Mouse (Mus musculus): ENCODE data around the gene Syt17. TPM values are rescaled to one million over a fixed set of nuclear protein-coding genes. Genes with fewer than 3 reads are reported as not detected.

Syt17 gene
- polyA plus RNA-seq, 1 experiment from 2014 or later, result 21.9 TPM

DNA sequence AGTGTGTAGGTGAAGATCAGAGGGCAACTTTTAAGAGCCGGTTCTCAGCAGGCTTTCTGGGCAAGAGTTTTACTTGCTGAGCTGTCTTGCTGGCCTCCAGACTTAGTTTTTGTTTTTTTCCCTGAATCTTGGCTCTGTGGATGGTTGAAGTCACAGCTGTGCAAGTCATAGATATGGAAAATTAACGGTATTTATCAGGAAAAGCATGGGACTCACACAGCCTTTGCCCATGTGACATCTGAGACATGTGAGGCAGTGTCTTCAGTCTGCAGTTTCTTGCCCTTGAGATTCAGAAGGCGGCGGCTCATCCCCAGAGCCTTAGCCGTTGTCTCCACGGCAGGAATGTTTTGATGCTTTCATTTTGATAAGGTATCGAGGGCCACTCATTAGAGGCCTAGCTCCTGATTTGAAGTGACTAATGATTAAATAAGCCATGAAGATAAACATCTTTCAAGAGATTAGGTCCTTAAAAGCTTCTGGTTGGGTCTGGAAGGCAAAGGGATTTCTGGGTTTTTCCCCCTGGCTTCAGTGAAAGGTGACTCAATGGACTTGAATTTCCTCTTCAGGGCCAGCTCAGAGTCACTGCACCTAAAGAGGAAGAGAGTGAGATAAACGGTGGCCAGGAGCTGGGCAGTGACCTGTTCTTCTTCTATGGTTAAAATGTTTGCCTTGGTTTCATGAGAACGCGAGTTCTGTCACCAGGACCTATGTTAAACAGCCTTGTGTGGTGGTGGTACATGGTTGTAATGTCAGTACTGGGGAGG lies 33.2 kb upstream of the Syt17 start:
- Histone ChIP-seq H3K9me3 (no peaks in the 10 kb centered on the region), H3K27me3 (no peaks in the 10 kb centered on the region), H3K4me1 (replicated peaks) (no peaks in the 10 kb centered on the region), H3K27ac (replicated peaks) (no peak overlapping the region), H3K9ac (no peak overlapping the region), H3K36me3 (no peaks in the 10 kb centered on the region), H3K4me2 (no peak overlapping the region), H3K4me3 (no peak overlapping the region)
- 89% methylated on average over 10 of the region's 10 CpGs for WGBS
- no peak for ATAC-seq (ENCODE audit: low FRiP score, low read depth)

GRCm38 (mm10) chr7:118480160-118480709 lies 32.2 kb upstream of the Syt17 start:
- no peaks in the 10 kb centered on the region for H3K9me3 ChIP-seq
- no peaks in the 10 kb centered on the region for H3K27me3 ChIP-seq
- WGBS, result 92% methylated on average over 9 of the region's 9 CpGs
- no peaks in the 10 kb centered on the region for H3K4me1 ChIP-seq (replicated peaks)
- H3K36me3 ChIP-seq, result no peaks in the 10 kb centered on the region
- no peak overlapping the region for H3K4me2 ChIP-seq
- no peak overlapping the region for H3K4me3 ChIP-seq
- no peak overlapping the region for H3K27ac ChIP-seq (replicated peaks)
- no peak overlapping the region for H3K9ac ChIP-seq
- no peak for ATAC-seq (ENCODE audit: low FRiP score, low read depth)

GRCm38 (mm10) chr7:118478835-118479312 lies 30.9 kb upstream of the Syt17 start:
- no peak overlapping the region for H3K9ac ChIP-seq
- no peaks in the 10 kb centered on the region for H3K27me3 ChIP-seq
- no peak for ATAC-seq (ENCODE audit: low FRiP score, low read depth)
- no peak overlapping the region for H3K4me3 ChIP-seq
- no peak overlapping the region for H3K4me2 ChIP-seq
- no peaks in the 10 kb centered on the region for H3K9me3 ChIP-seq
- no peak overlapping the region for H3K27ac ChIP-seq (replicated peaks)
- no peaks in the 10 kb centered on the region for H3K4me1 ChIP-seq (replicated peaks)
- H3K36me3 ChIP-seq, result no peaks in the 10 kb centered on the region
- 59% methylated on average over 3 of the region's 3 CpGs for WGBS

DNA sequence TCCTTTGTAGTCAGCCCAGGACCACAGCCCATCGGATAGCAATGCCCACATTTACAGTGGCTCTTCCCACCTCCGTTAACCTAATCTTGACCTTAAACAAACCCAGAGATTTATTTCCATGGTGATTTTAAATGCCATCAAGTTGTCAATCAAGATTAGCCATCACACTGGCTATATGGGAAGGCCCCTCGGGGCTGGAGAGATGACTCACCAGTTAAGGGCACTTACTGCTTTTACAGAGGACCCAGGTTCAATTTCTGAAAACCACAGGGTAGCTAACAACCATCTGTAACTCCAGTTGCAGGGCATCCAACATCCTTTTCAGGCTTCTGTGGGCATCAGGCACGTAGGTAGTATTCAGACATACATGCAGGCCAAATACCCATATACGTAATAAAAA lies 28.4 kb upstream of the Syt17 start:
- Histone ChIP-seq H3K27me3 (no peaks in the 10 kb centered on the region), H3K9me3 (no peaks in the 10 kb centered on the region), H3K36me3 (no peaks in the 10 kb centered on the region), H3K27ac (replicated peaks) (no peak overlapping the region), H3K4me3 (no peak overlapping the region), H3K4me2 (no peak overlapping the region), H3K9ac (no peak overlapping the region), H3K4me1 (replicated peaks) (no peaks in the 10 kb centered on the region)
- no peak for ATAC-seq (ENCODE audit: low FRiP score, low read depth)
- 80% methylated on average over 5 of the region's 5 CpGs for WGBS

GRCm38 (mm10) chr7:118475008-118475705 lies 27.1 kb upstream of the Syt17 start:
- Histone ChIP-seq H3K9me3 (no peaks in the 10 kb centered on the region), H3K4me3 (no peak overlapping the region), H3K4me2 (no peak overlapping the region), H3K27ac (replicated peaks) (no peak overlapping the region), H3K4me1 (replicated peaks) (no peaks in the 10 kb centered on the region), H3K9ac (no peak overlapping the region), H3K36me3 (no peaks in the 10 kb centered on the region), H3K27me3 (no peaks in the 10 kb centered on the region)
- ATAC-seq (ENCODE audit: low FRiP score, low read depth), result no peak
- 85% methylated on average over 7 of the region's 7 CpGs for WGBS

DNA sequence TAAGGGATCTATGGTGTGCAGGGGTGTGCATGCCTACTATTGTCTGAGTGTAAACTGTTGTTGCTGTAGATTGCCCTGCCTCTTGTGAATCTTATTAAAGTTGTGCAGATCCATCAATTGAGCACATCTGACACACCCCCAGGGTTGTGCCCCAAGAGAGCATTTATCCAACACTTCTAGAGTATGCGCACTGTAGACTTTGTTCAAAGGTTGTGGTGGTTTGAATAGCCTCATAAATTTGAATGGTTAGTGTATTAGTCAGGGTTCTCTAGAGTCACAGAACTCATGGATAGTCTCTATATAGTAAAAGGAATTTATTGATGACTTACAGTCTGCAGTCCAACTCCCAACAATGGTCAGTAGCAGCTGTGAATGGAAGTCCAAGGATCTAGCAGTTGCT lies 24.9 kb upstream of the Syt17 start:
- no peak overlapping the region for H3K9ac ChIP-seq
- ATAC-seq (ENCODE audit: low FRiP score, low read depth), result no peak
- H3K4me3 ChIP-seq, result no peak overlapping the region
- no peaks in the 10 kb centered on the region for H3K4me1 ChIP-seq (replicated peaks)
- H3K27ac ChIP-seq (replicated peaks), result no peak overlapping the region
- H3K27me3 ChIP-seq, result no peaks in the 10 kb centered on the region
- H3K9me3 ChIP-seq, result no peaks in the 10 kb centered on the region
- 72% methylated on average over 1 of the region's 1 CpGs for WGBS
- no peak overlapping the region for H3K4me2 ChIP-seq
- no peaks in the 10 kb centered on the region for H3K36me3 ChIP-seq

- ATAC-seq (ENCODE audit: low FRiP score, low read depth), result no peak
- Histone ChIP-seq H3K36me3 (no peaks in the 10 kb centered on the region), H3K27me3 (no peaks in the 10 kb centered on the region), H3K4me2 (no peak overlapping the region), H3K9me3 (no peaks in the 10 kb centered on the region), H3K4me1 (replicated peaks) (0 out of 2 replicates have a peak, but pooled peaks cover 2% of the 10 kb centered on the region), H3K9ac (no peak overlapping the region), H3K27ac (replicated peaks) (no peak overlapping the region), H3K4me3 (no peak overlapping the region)
- WGBS, result 83% methylated on average over 3 of the region's 3 CpGs
Observed at GRCm38 (mm10) chr7:118468060-118468459, 20.0 kb upstream of the Syt17 start.

- Histone ChIP-seq H3K4me1 (replicated peaks) (peaks cover 14% of the 10 kb centered on the region; the same call in 1 of the 2 replicates), H3K27ac (replicated peaks) (no peak overlapping the region), H3K27me3 (no peaks in the 10 kb centered on the region), H3K4me3 (no peak overlapping the region), H3K9me3 (no peaks in the 10 kb centered on the region), H3K9ac (no peak overlapping the region), H3K36me3 (no peaks in the 10 kb centered on the region), H3K4me2 (no peak overlapping the region)
- no peak for ATAC-seq (ENCODE audit: low FRiP score, low read depth)
- 61% methylated on average over 4 of the region's 4 CpGs for WGBS
Observed at GRCm38 (mm10) chr7:118464432-118464831, 16.4 kb upstream of the Syt17 start.

GRCm38 (mm10) chr7:118462818-118463762 lies 15.1 kb upstream of the Syt17 start:
- WGBS, result 24% methylated on average over 11 of the region's 11 CpGs
- 0 out of 2 replicates have a peak, but pooled peaks have one; percentile 42 for ATAC-seq (ENCODE audit: low FRiP score, low read depth)
- no peaks in the 10 kb centered on the region for H3K36me3 ChIP-seq
- no peaks in the 10 kb centered on the region for H3K27me3 ChIP-seq
- no peaks in the 10 kb centered on the region for H3K9me3 ChIP-seq
- H3K4me2 ChIP-seq, result no peak overlapping the region
- no peak overlapping the region for H3K27ac ChIP-seq (replicated peaks)
- no peak overlapping the region for H3K9ac ChIP-seq
- peaks cover 14% of the 10 kb centered on the region; the same call in 1 of the 2 replicates for H3K4me1 ChIP-seq (replicated peaks)
- no peak overlapping the region for H3K4me3 ChIP-seq

DNA sequence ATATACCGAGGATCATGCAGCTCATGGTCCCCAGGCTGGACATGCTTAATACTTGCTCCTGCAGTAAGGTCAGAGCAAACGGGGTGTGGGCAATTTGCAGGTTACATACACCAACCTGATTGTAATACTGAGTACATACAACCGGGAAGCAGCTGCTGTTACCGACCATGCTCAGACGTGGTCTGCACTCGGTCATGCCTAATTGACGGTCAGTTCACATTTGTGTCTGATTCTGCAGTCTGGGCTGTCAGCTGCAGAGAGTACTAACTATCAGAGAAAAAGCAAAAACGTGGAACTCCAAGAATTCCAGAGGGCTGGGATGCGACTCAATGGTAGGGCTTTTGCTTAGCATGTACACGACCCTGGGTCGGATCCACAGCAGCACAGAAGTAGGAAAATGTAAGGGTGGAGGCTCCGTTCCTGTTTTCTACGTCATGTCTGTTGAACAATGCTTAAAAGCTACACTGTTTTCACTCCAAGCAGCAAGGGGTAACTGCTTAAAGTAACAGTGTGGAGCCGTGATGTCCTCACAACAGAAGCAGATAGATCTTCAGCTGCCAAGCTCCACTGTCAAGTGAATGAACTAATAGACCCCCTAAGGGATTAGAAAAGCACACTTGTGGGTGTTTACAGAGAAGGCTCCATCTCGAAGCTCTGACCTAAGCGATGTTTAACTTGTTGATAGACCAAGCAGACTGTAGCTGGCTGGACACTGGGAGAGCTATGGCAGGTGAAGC lies 13.5 kb upstream of the Syt17 start:
- 29% methylated on average over 16 of the region's 16 CpGs for WGBS
- H3K4me2 ChIP-seq, result no peak overlapping the region
- H3K4me3 ChIP-seq, result no peak overlapping the region
- no peaks in the 10 kb centered on the region for H3K9me3 ChIP-seq
- no peaks in the 10 kb centered on the region for H3K27me3 ChIP-seq
- ATAC-seq (ENCODE audit: low FRiP score, low read depth), result 0 out of 2 replicates have a peak, but pooled peaks have one; percentile 38
- H3K36me3 ChIP-seq, result no peaks in the 10 kb centered on the region
- H3K27ac ChIP-seq (replicated peaks), result no peak overlapping the region
- no peak overlapping the region for H3K9ac ChIP-seq
- peaks cover 14% of the 10 kb centered on the region; the same call in 1 of the 2 replicates for H3K4me1 ChIP-seq (replicated peaks)

DNA sequence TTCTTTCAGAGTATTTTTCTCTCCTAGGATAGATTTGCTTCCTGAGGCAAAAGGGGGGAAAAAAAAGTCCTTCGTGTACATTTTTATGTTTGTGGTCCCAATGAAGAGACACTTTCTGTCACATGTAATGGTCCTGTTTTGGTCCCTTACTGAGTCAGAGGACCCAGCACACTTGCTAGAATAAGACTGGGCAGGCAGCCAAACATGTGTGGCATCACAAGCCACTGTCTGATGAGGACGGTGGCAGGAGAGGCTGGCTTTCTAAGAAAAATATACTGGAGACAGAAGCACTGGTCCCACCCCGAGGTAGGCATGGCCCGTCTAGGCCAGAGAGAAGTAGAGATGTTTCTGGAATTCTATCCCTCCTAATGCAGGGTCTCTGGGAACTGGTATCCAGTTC lies 5.7 kb upstream of the Syt17 start:
- no peak overlapping the region for H3K9ac ChIP-seq
- ATAC-seq (ENCODE audit: low FRiP score, low read depth), result no peak
- H3K27me3 ChIP-seq, result no peaks in the 10 kb centered on the region
- WGBS, result 56% methylated on average over 4 of the region's 4 CpGs
- no peak overlapping the region for H3K4me3 ChIP-seq
- H3K4me1 ChIP-seq (replicated peaks), result peaks cover 4% of the 10 kb centered on the region
- H3K27ac ChIP-seq (replicated peaks), result no peak overlapping the region
- no peaks in the 10 kb centered on the region for H3K36me3 ChIP-seq
- H3K9me3 ChIP-seq, result no peaks in the 10 kb centered on the region
- H3K4me2 ChIP-seq, result no peak overlapping the region

Measured in hindbrain, embryonic 15.5 days (tissue).